Mouse (Mus musculus): ENCODE data around the gene Wwc2. TPM values are rescaled to one million over a fixed set of nuclear protein-coding genes. Genes with fewer than 3 reads are reported as not detected.

Wwc2 gene
- polyA plus RNA-seq, 1 experiment, result 7.7 TPM

- Histone ChIP-seq H3ac (ENCODE audit: control insufficient read depth, insufficient read length) (no peak overlapping the region), H3K79me2 (ENCODE audit: control insufficient read depth, insufficient read depth) (peaks cover 66% of the 10 kb centered on the region), H3K36me3 (ENCODE audit: control insufficient read depth, insufficient read depth) (no peaks in the 10 kb centered on the region), H3K27me3 (ENCODE audit: control insufficient read depth, insufficient read depth, insufficient read length) (no peaks in the 10 kb centered on the region), H3K4me2 (ENCODE audit: low read depth) (no peak overlapping the region), H3K4me3 (no peak overlapping the region)
- TF ChIP-seq MYOG (IDR thresholded peaks at IDR 0.05; ENCODE audit: control insufficient read depth in 1 of 3, insufficient read depth in 1 of 3, insufficient read length in 2 of 3, low read depth in 2 of 3) (no peak), USF1 (IDR thresholded peaks at IDR 0.05; ENCODE audit: low read depth) (no peak), TCF12 (IDR thresholded peaks at IDR 0.05; ENCODE audit: insufficient read depth, poor library complexity, severe bottlenecking) (no peak), POLR2A (IDR thresholded peaks at IDR 0.05; ENCODE audit: insufficient read length, low read depth) (no peak), POLR2AphosphoS2 (IDR thresholded peaks at IDR 0.05; ENCODE audit: insufficient read length, low read depth) (no peak), MAX (IDR thresholded peaks at IDR 0.05; ENCODE audit: low read depth) (no peak), E2F4 (IDR thresholded peaks at IDR 0.05; ENCODE audit: insufficient read depth) (no peak), SRF (IDR thresholded peaks at IDR 0.05; ENCODE audit: control insufficient read depth, insufficient read length, low read depth) (no peak), MYOD1 (IDR thresholded peaks at IDR 0.05; ENCODE audit: control insufficient read depth in 1 of 3, insufficient read length in 2 of 3, low read depth in 2 of 3) (no peak), REST (IDR thresholded peaks at IDR 0.05; ENCODE audit: insufficient read depth, insufficient read length) (no peak), TCF3 (IDR thresholded peaks at IDR 0.05; ENCODE audit: insufficient read length, low read depth) (no peak), CEBPB (IDR thresholded peaks at IDR 0.05; ENCODE audit: insufficient read depth, poor library complexity, severe bottlenecking) (no peak)
Measured at GRCm38 (mm10) chr8:47929615-47930014, 61.1 kb downstream of the Wwc2 start.

GRCm38 (mm10) chr8:47928604-47929185 is 62.0 kb downstream of the Wwc2 start:
- H3K27me3 ChIP-seq (ENCODE audit: control insufficient read depth, insufficient read depth, insufficient read length), result no peaks in the 10 kb centered on the region
- no peak overlapping the region for H3K4me2 ChIP-seq (ENCODE audit: low read depth)
- H3K4me3 ChIP-seq, result no peak overlapping the region
- peaks cover 65% of the 10 kb centered on the region for H3K79me2 ChIP-seq (ENCODE audit: control insufficient read depth, insufficient read depth)
- H3K36me3 ChIP-seq (ENCODE audit: control insufficient read depth, insufficient read depth), result no peaks in the 10 kb centered on the region
- no peak for TF ChIP-seq SRF (IDR thresholded peaks at IDR 0.05; ENCODE audit: control insufficient read depth, insufficient read length, low read depth)
- no peak overlapping the region for H3ac ChIP-seq (ENCODE audit: control insufficient read depth, insufficient read length)

- no peaks in the 10 kb centered on the region for H3K27me3 ChIP-seq (ENCODE audit: control insufficient read depth, insufficient read depth, insufficient read length)
- no peaks in the 10 kb centered on the region for H3K36me3 ChIP-seq (ENCODE audit: control insufficient read depth, insufficient read depth)
- H3ac ChIP-seq (ENCODE audit: control insufficient read depth, insufficient read length), result no peak overlapping the region
- no peak for TF ChIP-seq MYOG (IDR thresholded peaks at IDR 0.05; ENCODE audit: control insufficient read depth in 1 of 3, insufficient read depth in 1 of 3, insufficient read length in 2 of 3, low read depth in 2 of 3)
- TF ChIP-seq MAX (IDR thresholded peaks at IDR 0.05; ENCODE audit: low read depth), result no peak
- TF ChIP-seq CEBPB (IDR thresholded peaks at IDR 0.05; ENCODE audit: insufficient read depth, poor library complexity, severe bottlenecking), result no peak
- TF ChIP-seq MYOD1 (IDR thresholded peaks at IDR 0.05; ENCODE audit: control insufficient read depth in 1 of 3, insufficient read length in 2 of 3, low read depth in 2 of 3), result no peak
- no peak overlapping the region for H3K4me3 ChIP-seq
- H3K79me2 ChIP-seq (ENCODE audit: control insufficient read depth, insufficient read depth), result peaks cover 50% of the 10 kb centered on the region
- no peak overlapping the region for H3K4me2 ChIP-seq (ENCODE audit: low read depth)
Measured at GRCm38 (mm10) chr8:47924921-47925320, 65.8 kb downstream of the Wwc2 start.

- TF ChIP-seq USF1 (IDR thresholded peaks at IDR 0.05; ENCODE audit: low read depth) (no peak), E2F4 (IDR thresholded peaks at IDR 0.05; ENCODE audit: insufficient read depth) (no peak), POLR2A (IDR thresholded peaks at IDR 0.05; ENCODE audit: insufficient read length, low read depth) (no peak), MYOG (IDR thresholded peaks at IDR 0.05; ENCODE audit: control insufficient read depth in 1 of 3, insufficient read depth in 1 of 3, insufficient read length in 2 of 3, low read depth in 2 of 3) (no peak), POLR2AphosphoS2 (IDR thresholded peaks at IDR 0.05; ENCODE audit: insufficient read length, low read depth) (no peak), MYOD1 (IDR thresholded peaks at IDR 0.05; ENCODE audit: control insufficient read depth in 1 of 3, insufficient read length in 2 of 3, low read depth in 2 of 3) (no peak), MAX (IDR thresholded peaks at IDR 0.05; ENCODE audit: low read depth) (no peak)
- H3K27me3 ChIP-seq (ENCODE audit: control insufficient read depth, insufficient read depth, insufficient read length), result no peaks in the 10 kb centered on the region
- no peak overlapping the region for H3K4me3 ChIP-seq
- no peaks in the 10 kb centered on the region for H3K36me3 ChIP-seq (ENCODE audit: control insufficient read depth, insufficient read depth)
- no peak overlapping the region for H3K4me2 ChIP-seq (ENCODE audit: low read depth)
- H3ac ChIP-seq (ENCODE audit: control insufficient read depth, insufficient read length), result no peak overlapping the region
- peaks cover 42% of the 10 kb centered on the region for H3K79me2 ChIP-seq (ENCODE audit: control insufficient read depth, insufficient read depth)
Measured at GRCm38 (mm10) chr8:47922816-47923215, 67.9 kb downstream of the Wwc2 start.

- Histone ChIP-seq H3K36me3 (ENCODE audit: control insufficient read depth, insufficient read depth) (no peaks in the 10 kb centered on the region), H3K79me2 (ENCODE audit: control insufficient read depth, insufficient read depth) (peaks cover 37% of the 10 kb centered on the region), H3ac (ENCODE audit: control insufficient read depth, insufficient read length) (no peak overlapping the region), H3K27me3 (ENCODE audit: control insufficient read depth, insufficient read depth, insufficient read length) (no peaks in the 10 kb centered on the region), H3K4me2 (ENCODE audit: low read depth) (no peak overlapping the region), H3K4me3 (no peak overlapping the region)
- TF ChIP-seq POLR2AphosphoS2 (IDR thresholded peaks at IDR 0.05; ENCODE audit: insufficient read length, low read depth) (no peak), TCF12 (IDR thresholded peaks at IDR 0.05; ENCODE audit: insufficient read depth, poor library complexity, severe bottlenecking) (no peak), USF1 (IDR thresholded peaks at IDR 0.05; ENCODE audit: low read depth) (no peak), SRF (IDR thresholded peaks at IDR 0.05; ENCODE audit: control insufficient read depth, insufficient read length, low read depth) (no peak), POLR2A (IDR thresholded peaks at IDR 0.05; ENCODE audit: insufficient read length, low read depth) (no peak), REST (IDR thresholded peaks at IDR 0.05; ENCODE audit: insufficient read depth, insufficient read length) (no peak), MYOD1 (IDR thresholded peaks at IDR 0.05; ENCODE audit: control insufficient read depth in 1 of 3, insufficient read length in 2 of 3, low read depth in 2 of 3) (no peak), MAX (IDR thresholded peaks at IDR 0.05; ENCODE audit: low read depth) (no peak), CEBPB (IDR thresholded peaks at IDR 0.05; ENCODE audit: insufficient read depth, poor library complexity, severe bottlenecking) (no peak), MYOG (IDR thresholded peaks at IDR 0.05; ENCODE audit: control insufficient read depth in 1 of 3, insufficient read depth in 1 of 3, insufficient read length in 2 of 3, low read depth in 2 of 3) (no peak), E2F4 (IDR thresholded peaks at IDR 0.05; ENCODE audit: insufficient read depth) (no peak), TCF3 (IDR thresholded peaks at IDR 0.05; ENCODE audit: insufficient read length, low read depth) (no peak)
Measured at GRCm38 (mm10) chr8:47922011-47922410, 68.7 kb downstream of the Wwc2 start.

All from myocyte (in vitro differentiated cells).